Mouse (Mus musculus): ENCODE measurements at regions not wholly inside any gene's neighbourhood (a gene's known extent, or its start where the extent isn't known, plus 50 kb on each side); places are given as distances from the start of the nearest gene placed in this dataset.
"Not testable (repeated sequence)": the region's sequence is repeated elsewhere in the genome, so short reads cannot be mapped to it uniquely, and the experiment has no call there.

GRCm38 (mm10) chr7:36257102-36257501 lies 440.8 kb upstream of the Tshz3 start:
- no peak for ATAC-seq (replicated peaks in 1 of 2; ENCODE audit: insufficient read depth in 1 of 2, low FRiP score in 2 of 2, low TSS enrichment in 1 of 2, low read depth in 1 of 2, poor library complexity in 2 of 2, severe bottlenecking in 2 of 2)

GRCm38 (mm10) chr7:36247356-36247755 lies 444.6 kb upstream of the Zfp507 start:
- no peak for ATAC-seq (replicated peaks in 1 of 2; ENCODE audit: insufficient read depth in 1 of 2, low FRiP score in 2 of 2, low TSS enrichment in 1 of 2, low read depth in 1 of 2, poor library complexity in 2 of 2, severe bottlenecking in 2 of 2)

GRCm38 (mm10) chr7:36236673-36237072 lies 433.9 kb upstream of the Zfp507 start:
- no peak for ATAC-seq (replicated peaks in 1 of 2; ENCODE audit: insufficient read depth in 1 of 2, low FRiP score in 2 of 2, low TSS enrichment in 1 of 2, low read depth in 1 of 2, poor library complexity in 2 of 2, severe bottlenecking in 2 of 2)

GRCm38 (mm10) chr7:36229031-36229430 lies 426.2 kb upstream of the Zfp507 start:
- ATAC-seq (replicated peaks in 1 of 2; ENCODE audit: insufficient read depth in 1 of 2, low FRiP score in 2 of 2, low TSS enrichment in 1 of 2, low read depth in 1 of 2, poor library complexity in 2 of 2, severe bottlenecking in 2 of 2), result no peak

GRCm38 (mm10) chr7:36224416-36224815 lies 421.6 kb upstream of the Zfp507 start:
- ATAC-seq (replicated peaks in 1 of 2; ENCODE audit: insufficient read depth in 1 of 2, low FRiP score in 2 of 2, low TSS enrichment in 1 of 2, low read depth in 1 of 2, poor library complexity in 2 of 2, severe bottlenecking in 2 of 2), result no peak

- ATAC-seq (replicated peaks in 1 of 2; ENCODE audit: insufficient read depth in 1 of 2, low FRiP score in 2 of 2, low TSS enrichment in 1 of 2, low read depth in 1 of 2, poor library complexity in 2 of 2, severe bottlenecking in 2 of 2), result no peak
These were observed 415.6 kb upstream of the Zfp507 start for GRCm38 (mm10) chr7:36218386-36218785.

- ATAC-seq (replicated peaks in 1 of 2; ENCODE audit: insufficient read depth in 1 of 2, low FRiP score in 2 of 2, low TSS enrichment in 1 of 2, low read depth in 1 of 2, poor library complexity in 2 of 2, severe bottlenecking in 2 of 2), result no peak
These were observed 407.2 kb upstream of the Zfp507 start for GRCm38 (mm10) chr7:36210034-36210433.

GRCm38 (mm10) chr7:36207525-36208260 lies 404.9 kb upstream of the Zfp507 start:
- no peak for ATAC-seq (replicated peaks in 1 of 2; ENCODE audit: insufficient read depth in 1 of 2, low FRiP score in 2 of 2, low TSS enrichment in 1 of 2, low read depth in 1 of 2, poor library complexity in 2 of 2, severe bottlenecking in 2 of 2)

- no peak for ATAC-seq (replicated peaks in 1 of 2; ENCODE audit: insufficient read depth in 1 of 2, low FRiP score in 2 of 2, low TSS enrichment in 1 of 2, low read depth in 1 of 2, poor library complexity in 2 of 2, severe bottlenecking in 2 of 2)
These were observed 395.4 kb upstream of the Zfp507 start for GRCm38 (mm10) chr7:36198091-36198700.

GRCm38 (mm10) chr7:36196154-36196720 lies 393.4 kb upstream of the Zfp507 start:
- ATAC-seq (replicated peaks in 1 of 2; ENCODE audit: insufficient read depth in 1 of 2, low FRiP score in 2 of 2, low TSS enrichment in 1 of 2, low read depth in 1 of 2, poor library complexity in 2 of 2, severe bottlenecking in 2 of 2), result no peak

GRCm38 (mm10) chr7:36192645-36193044 lies 389.8 kb upstream of the Zfp507 start:
- ATAC-seq (replicated peaks in 1 of 2; ENCODE audit: insufficient read depth in 1 of 2, low FRiP score in 2 of 2, low TSS enrichment in 1 of 2, low read depth in 1 of 2, poor library complexity in 2 of 2, severe bottlenecking in 2 of 2), result no peak

- ATAC-seq (replicated peaks in 1 of 2; ENCODE audit: insufficient read depth in 1 of 2, low FRiP score in 2 of 2, low TSS enrichment in 1 of 2, low read depth in 1 of 2, poor library complexity in 2 of 2, severe bottlenecking in 2 of 2), result no peak
These were observed 375.1 kb upstream of the Zfp507 start for GRCm38 (mm10) chr7:36177947-36178346.

GRCm38 (mm10) chr7:36175296-36175695 lies 372.5 kb upstream of the Zfp507 start:
- ATAC-seq (replicated peaks in 1 of 2; ENCODE audit: insufficient read depth in 1 of 2, low FRiP score in 2 of 2, low TSS enrichment in 1 of 2, low read depth in 1 of 2, poor library complexity in 2 of 2, severe bottlenecking in 2 of 2), result no peak

- ATAC-seq (replicated peaks in 1 of 2; ENCODE audit: insufficient read depth in 1 of 2, low FRiP score in 2 of 2, low TSS enrichment in 1 of 2, low read depth in 1 of 2, poor library complexity in 2 of 2, severe bottlenecking in 2 of 2), result not testable (repeated sequence)
These were observed 369.7 kb upstream of the Zfp507 start for GRCm38 (mm10) chr7:36172511-36172910.

GRCm38 (mm10) chr7:36157270-36157945 lies 354.6 kb upstream of the Zfp507 start:
- ATAC-seq (replicated peaks in 1 of 2; ENCODE audit: insufficient read depth in 1 of 2, low FRiP score in 2 of 2, low TSS enrichment in 1 of 2, low read depth in 1 of 2, poor library complexity in 2 of 2, severe bottlenecking in 2 of 2), result no peak

- no peak for ATAC-seq (replicated peaks in 1 of 2; ENCODE audit: insufficient read depth in 1 of 2, low FRiP score in 2 of 2, low TSS enrichment in 1 of 2, low read depth in 1 of 2, poor library complexity in 2 of 2, severe bottlenecking in 2 of 2)
These were observed 353.8 kb upstream of the Zfp507 start for GRCm38 (mm10) chr7:36156595-36156994.

- no peak for ATAC-seq (replicated peaks in 1 of 2; ENCODE audit: insufficient read depth in 1 of 2, low FRiP score in 2 of 2, low TSS enrichment in 1 of 2, low read depth in 1 of 2, poor library complexity in 2 of 2, severe bottlenecking in 2 of 2)
These were observed 352.8 kb upstream of the Zfp507 start for GRCm38 (mm10) chr7:36155576-36155975.

GRCm38 (mm10) chr7:36155159-36155558 lies 352.4 kb upstream of the Zfp507 start:
- no peak for ATAC-seq (replicated peaks in 1 of 2; ENCODE audit: insufficient read depth in 1 of 2, low FRiP score in 2 of 2, low TSS enrichment in 1 of 2, low read depth in 1 of 2, poor library complexity in 2 of 2, severe bottlenecking in 2 of 2)

All from hematopoietic stem cell, adult 5-6 weeks (primary cell).